17 mouse cellular contexts compared by ENCODE assay signal in genomic region chr6:90775606-90776005, GRCm38 (mm10).
"Had no signal": no experiment of that assay in that cellular context is flagged by ENCODE, and none has a peak within 500 bp of the region (broad histone marks: within the 10 kb centered on the region; RNA-seq: fewer than 3 reads in every experiment).

No protein-coding gene starts in this region.

- ATAC-seq: midbrain, embryonic 13.5 days; midbrain, embryonic 15.5 days had no signal

- H3K9me3 ChIP-seq: midbrain, embryonic 13.5 days; midbrain, embryonic 15.5 days; neural tube, embryonic 12.5 days had no signal

- H3K36me3 ChIP-seq: midbrain, embryonic 15.5 days; neural tube, embryonic 12.5 days had no signal

- H3K27ac ChIP-seq: midbrain, embryonic 13.5 days; midbrain, embryonic 15.5 days; neural tube, embryonic 12.5 days had no signal

- H3K27me3 ChIP-seq: midbrain, embryonic 13.5 days; midbrain, embryonic 15.5 days; neural tube, embryonic 12.5 days had no signal

- H3K4me3 ChIP-seq: megakaryocyte, embryonic 14.5 days; midbrain, embryonic 13.5 days; midbrain, embryonic 15.5 days; neural tube, embryonic 12.5 days had no signal

- H3K9ac ChIP-seq: lung, embryonic 14.5 days; midbrain, embryonic 13.5 days; midbrain, embryonic 15.5 days; neural tube, embryonic 12.5 days had no signal

- DNase-seq: lung, adult 18-20 months; lung, embryonic 14.5 days; lung, postnatal 10 days; lung, postnatal 4 days; retina, postnatal 1 day; right cerebral cortex, adult 18-20 months; right cerebral cortex, postnatal 25 days; right cerebral cortex, postnatal 4 days; spleen, adult 18-20 months; thymus, adult 18-20 months; thymus, postnatal 14 days; thymus, postnatal 36 days had no signal

- H3K4me2 ChIP-seq: lung, embryonic 14.5 days; midbrain, embryonic 11.5 days; midbrain, embryonic 13.5 days; midbrain, embryonic 15.5 days; neural tube, embryonic 12.5 days had no signal
